Mouse (Mus musculus): ENCODE results near the gene Stx8. TPM values are rescaled to one million over a fixed set of nuclear protein-coding genes. Genes with fewer than 3 reads are reported as not detected.

Stx8 gene
- polyA plus RNA-seq, 1 experiment from 2014 or later, result 47.2 TPM

DNA sequence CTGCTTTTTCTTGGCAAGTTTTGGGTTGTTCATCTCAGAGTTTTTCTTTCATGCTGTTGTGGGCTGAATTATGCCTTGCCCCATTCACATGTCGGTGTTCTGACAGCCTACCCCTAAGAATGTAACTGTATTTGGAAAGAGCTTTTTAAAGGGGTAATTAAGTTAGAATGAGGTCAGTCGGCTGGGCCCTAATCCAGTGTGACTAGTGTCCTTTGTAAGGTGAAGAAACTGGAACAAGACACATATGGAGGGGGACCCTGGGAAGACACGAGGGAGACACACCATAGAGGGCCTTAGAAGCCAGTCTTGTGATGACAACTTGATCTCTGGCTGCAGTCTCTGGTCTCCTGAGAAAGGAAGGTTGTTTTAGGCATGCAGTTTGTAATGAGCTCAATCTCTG lies 63.9 kb downstream of the Stx8 start:
- H3K4me1 ChIP-seq, result peaks cover 24% of the 10 kb centered on the region
- DNase-seq (ENCODE audit: extremely low spot score, low spot score), result no peak
- no peak overlapping the region for H3K27ac ChIP-seq
- 11% methylated on average over 3 of the region's 3 CpGs for WGBS
- no peaks in the 10 kb centered on the region for H3K27me3 ChIP-seq (ENCODE audit: poor library complexity, severe bottlenecking)
- no peaks in the 10 kb centered on the region for H3K9me3 ChIP-seq
- H3K4me3 ChIP-seq, result no peak overlapping the region
- H3K36me3 ChIP-seq (replicated peaks), result no peaks in the 10 kb centered on the region

DNA sequence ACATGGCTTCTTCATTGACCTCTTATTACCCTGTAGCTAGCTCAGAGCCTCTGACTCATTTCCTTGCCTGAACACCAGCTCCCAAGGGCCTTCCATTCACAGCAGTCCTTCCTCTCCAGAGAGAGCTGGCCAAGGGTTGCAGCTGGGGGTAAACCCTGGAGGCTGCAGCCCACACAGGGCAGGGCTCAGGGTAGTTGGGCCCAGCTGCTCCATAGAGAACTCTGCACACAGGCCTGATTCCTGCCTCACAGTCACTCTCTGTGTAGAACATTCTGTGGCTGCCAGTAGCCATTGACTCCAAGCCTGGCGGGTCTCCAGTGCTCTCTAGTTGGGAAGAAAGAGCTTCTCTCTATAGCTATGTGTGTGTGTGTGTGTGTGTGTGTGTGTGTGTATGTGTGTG lies 64.8 kb downstream of the Stx8 start:
- no peaks in the 10 kb centered on the region for H3K9me3 ChIP-seq
- no peaks in the 10 kb centered on the region for H3K27me3 ChIP-seq (ENCODE audit: poor library complexity, severe bottlenecking)
- WGBS, result 94% methylated on average over 1 of the region's 1 CpGs
- no peak overlapping the region for H3K27ac ChIP-seq
- H3K36me3 ChIP-seq (replicated peaks), result no peaks in the 10 kb centered on the region
- no peak for DNase-seq (ENCODE audit: extremely low spot score, low spot score)
- no peak overlapping the region for H3K4me3 ChIP-seq
- H3K4me1 ChIP-seq, result peaks cover 24% of the 10 kb centered on the region

DNA sequence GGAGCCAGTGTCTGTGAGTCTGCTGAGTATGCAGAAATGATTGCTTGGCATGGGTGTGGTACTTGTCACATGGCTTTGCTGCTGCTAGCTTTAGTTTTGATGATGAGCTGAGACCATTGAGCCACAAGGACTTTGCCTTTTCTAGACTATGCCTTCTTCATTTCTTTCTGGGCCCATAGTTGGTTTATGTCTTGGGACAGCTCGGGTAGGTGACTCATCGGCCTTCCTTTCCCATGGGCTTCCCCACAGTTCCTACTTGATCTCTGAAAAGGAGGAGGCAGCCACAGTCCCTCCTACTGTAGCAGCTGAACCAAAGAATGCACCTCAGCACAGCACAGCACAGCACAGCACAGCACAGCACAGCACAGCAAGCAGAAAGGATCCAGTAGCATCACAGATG lies 66.5 kb downstream of the Stx8 start:
- Histone ChIP-seq H3K4me3 (no peak overlapping the region), H3K27me3 (ENCODE audit: poor library complexity, severe bottlenecking) (no peaks in the 10 kb centered on the region), H3K9me3 (no peaks in the 10 kb centered on the region), H3K27ac (no peak overlapping the region), H3K36me3 (replicated peaks) (no peaks in the 10 kb centered on the region), H3K4me1 (peaks cover 34% of the 10 kb centered on the region)
- 93% methylated on average over 2 of the region's 2 CpGs for WGBS
- no peak for DNase-seq (ENCODE audit: extremely low spot score, low spot score)

DNA sequence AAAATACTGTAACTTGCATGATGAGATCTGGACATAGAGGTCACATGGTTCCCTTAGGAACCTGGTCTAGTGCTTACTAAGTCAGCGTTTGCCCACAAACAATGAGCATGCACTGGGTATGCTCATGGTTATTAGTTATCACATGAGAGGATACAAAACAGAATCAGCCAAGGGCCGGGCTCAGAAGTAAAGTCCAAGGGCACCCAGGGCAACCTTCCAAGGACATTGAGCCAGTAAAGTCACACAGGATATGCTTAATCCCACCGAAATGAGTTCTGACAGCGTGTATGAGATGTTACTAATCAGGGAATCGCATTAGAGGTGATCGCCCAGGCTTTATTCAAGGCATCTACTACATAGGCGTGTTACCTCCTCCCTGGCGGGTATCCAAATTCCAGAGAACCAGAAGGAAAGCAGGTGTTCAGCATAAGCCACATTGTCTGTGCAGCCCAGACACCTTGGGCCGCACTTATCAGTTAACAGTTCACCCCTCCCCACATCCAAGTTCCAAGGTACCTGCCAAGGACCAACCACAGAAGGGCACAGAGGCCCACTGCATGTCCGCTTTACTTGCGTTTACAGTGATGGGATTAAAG lies 67.4 kb downstream of the Stx8 start:
- no peak for DNase-seq (ENCODE audit: extremely low spot score, low spot score)
- Histone ChIP-seq H3K4me3 (no peak overlapping the region), H3K36me3 (replicated peaks) (no peaks in the 10 kb centered on the region), H3K4me1 (peaks cover 34% of the 10 kb centered on the region), H3K27ac (no peak overlapping the region), H3K9me3 (no peaks in the 10 kb centered on the region), H3K27me3 (ENCODE audit: poor library complexity, severe bottlenecking) (no peaks in the 10 kb centered on the region)
- 95% methylated on average over 11 of the region's 11 CpGs for WGBS

DNA sequence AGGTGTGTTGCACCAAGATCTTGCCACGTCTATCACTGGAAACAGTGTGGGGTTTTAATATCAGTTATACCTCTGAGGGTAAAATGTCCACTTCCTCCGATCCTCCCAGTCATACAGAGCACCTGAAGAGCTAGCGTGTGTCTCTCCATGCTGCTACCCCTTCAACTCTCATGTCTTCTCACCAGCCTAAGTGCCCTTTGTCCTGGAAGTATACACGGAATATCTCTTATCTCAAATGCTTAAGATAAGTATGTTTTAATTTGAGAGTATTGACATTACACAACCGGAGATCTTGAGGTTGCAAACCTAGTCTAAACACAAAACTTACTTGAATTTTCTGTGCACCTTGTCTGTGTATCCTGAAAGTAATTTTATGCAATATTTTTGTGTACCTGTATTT lies 68.4 kb downstream of the Stx8 start:
- DNase-seq (ENCODE audit: extremely low spot score, low spot score), result no peak
- WGBS, result 92% methylated on average over 5 of the region's 5 CpGs

DNA sequence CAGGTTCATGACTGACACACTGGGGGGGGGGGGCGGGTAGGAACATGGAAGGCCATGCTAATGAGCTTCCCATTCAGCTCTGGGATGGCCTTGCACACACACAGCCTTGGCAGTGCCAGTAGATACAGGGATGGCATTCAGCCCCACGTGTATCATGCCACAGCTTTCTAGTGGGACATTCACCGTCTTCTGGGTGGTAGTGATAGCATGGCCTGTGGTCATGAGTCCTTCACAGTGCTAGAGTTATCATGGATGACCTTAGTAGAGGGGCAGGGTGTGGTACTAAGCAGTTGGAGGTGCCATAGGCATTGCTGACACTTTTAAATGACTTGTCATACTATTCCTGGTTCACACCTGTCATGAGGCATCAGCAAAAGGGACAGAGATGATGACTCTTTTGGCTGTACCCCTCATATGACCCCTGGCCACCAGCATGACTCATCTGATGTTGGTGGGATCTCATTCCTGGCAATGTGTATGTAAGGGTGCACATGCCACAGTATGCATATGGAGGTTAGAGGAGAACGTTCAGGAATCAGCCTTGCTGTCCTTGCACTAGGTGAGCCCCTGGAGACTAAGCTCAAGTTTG lies 69.4 kb downstream of the Stx8 start:
- peaks cover 14% of the 10 kb centered on the region; the same call in 1 of the 2 replicates for H3K4me1 ChIP-seq
- H3K27me3 ChIP-seq (ENCODE audit: poor library complexity, severe bottlenecking), result no peaks in the 10 kb centered on the region
- no peaks in the 10 kb centered on the region for H3K9me3 ChIP-seq
- 75% methylated on average over 4 of the region's 4 CpGs for WGBS
- no peaks in the 10 kb centered on the region for H3K36me3 ChIP-seq (replicated peaks)
- no peak for DNase-seq (ENCODE audit: extremely low spot score, low spot score)
- H3K4me3 ChIP-seq, result no peak overlapping the region
- no peak overlapping the region for H3K27ac ChIP-seq

More for the DNA sequence above, 68.4 kb downstream of the Stx8 start:
- Histone ChIP-seq H3K9me3 (no peaks in the 10 kb centered on the region), H3K4me3 (no peak overlapping the region), H3K36me3 (replicated peaks) (no peaks in the 10 kb centered on the region), H3K27me3 (ENCODE audit: poor library complexity, severe bottlenecking) (no peaks in the 10 kb centered on the region), H3K4me1 (peaks cover 24% of the 10 kb centered on the region), H3K27ac (no peak overlapping the region)

DNA sequence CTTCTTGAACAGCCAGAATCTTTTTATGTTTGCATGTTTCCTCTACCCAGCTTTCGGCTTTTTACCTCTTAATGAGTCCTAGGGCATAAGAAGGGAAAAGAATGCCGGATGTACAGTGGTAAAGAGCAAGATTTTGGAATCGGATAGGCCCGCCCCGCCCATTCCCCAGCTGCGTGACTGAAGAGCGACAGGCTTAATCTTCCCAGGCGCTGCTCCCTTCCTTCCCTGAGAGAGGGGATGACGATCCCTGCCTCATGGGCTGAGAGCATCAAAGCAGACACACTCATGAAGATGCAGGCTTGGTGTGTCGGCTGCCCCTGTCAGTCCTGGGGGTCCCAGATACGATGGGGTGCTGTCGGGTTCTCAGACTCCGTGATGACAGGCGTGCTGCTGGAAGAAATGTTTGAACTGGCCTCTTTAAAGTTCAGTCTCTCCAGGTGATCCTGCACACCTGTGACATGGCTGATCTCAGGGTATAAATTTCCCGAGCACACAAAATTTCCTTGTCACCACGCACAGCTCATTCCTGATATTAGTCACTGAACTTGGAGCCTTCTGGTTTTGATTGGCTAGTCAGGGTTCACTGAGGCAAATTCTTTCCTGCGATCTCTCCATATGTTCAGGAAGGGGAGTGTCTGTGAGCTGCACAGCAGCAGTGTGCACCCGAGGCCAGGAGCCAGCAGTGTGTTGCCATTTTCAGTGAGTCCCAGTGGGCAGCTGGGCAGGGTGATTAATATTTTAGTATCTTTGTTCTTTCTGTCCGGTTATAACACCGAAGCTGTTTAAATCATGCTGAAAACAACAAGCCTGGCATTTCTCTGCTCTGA lies 70.4 kb downstream of the Stx8 start:
- Histone ChIP-seq H3K27ac (no peak overlapping the region), H3K27me3 (ENCODE audit: poor library complexity, severe bottlenecking) (no peaks in the 10 kb centered on the region), H3K4me3 (no peak overlapping the region), H3K9me3 (no peaks in the 10 kb centered on the region), H3K4me1 (peaks cover 10% of the 10 kb centered on the region; the same call in 1 of the 2 replicates), H3K36me3 (replicated peaks) (no peaks in the 10 kb centered on the region)
- WGBS, result 81% methylated on average over 20 of the region's 20 CpGs
- DNase-seq (ENCODE audit: extremely low spot score, low spot score), result no peak

DNA sequence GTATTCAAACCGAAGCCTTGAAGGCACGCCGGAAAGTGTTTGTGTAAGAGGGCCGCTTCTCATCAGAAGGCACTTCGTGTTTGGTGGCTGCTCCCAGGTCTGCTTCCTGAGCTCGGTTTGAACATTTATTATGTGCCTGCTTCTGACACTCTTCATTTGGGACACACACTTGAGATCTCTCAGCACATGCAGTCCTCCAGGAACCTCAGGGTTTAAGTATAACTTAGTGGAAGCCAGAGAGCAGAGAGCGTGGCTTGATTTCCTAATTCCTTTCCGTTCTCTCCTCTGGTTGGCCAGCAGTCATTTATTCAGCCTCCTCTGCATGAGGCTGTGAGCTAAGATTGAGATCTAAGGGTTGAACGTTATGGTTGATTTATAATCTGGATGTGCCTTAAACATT lies 71.1 kb downstream of the Stx8 start:
- peaks cover 10% of the 10 kb centered on the region; the same call in 1 of the 2 replicates for H3K4me1 ChIP-seq
- no peak overlapping the region for H3K27ac ChIP-seq
- no peaks in the 10 kb centered on the region for H3K27me3 ChIP-seq (ENCODE audit: poor library complexity, severe bottlenecking)
- H3K9me3 ChIP-seq, result no peaks in the 10 kb centered on the region
- no peak overlapping the region for H3K4me3 ChIP-seq
- WGBS, result 93% methylated on average over 9 of the region's 9 CpGs
- no peaks in the 10 kb centered on the region for H3K36me3 ChIP-seq (replicated peaks)
- DNase-seq (ENCODE audit: extremely low spot score, low spot score), result no peak

DNA sequence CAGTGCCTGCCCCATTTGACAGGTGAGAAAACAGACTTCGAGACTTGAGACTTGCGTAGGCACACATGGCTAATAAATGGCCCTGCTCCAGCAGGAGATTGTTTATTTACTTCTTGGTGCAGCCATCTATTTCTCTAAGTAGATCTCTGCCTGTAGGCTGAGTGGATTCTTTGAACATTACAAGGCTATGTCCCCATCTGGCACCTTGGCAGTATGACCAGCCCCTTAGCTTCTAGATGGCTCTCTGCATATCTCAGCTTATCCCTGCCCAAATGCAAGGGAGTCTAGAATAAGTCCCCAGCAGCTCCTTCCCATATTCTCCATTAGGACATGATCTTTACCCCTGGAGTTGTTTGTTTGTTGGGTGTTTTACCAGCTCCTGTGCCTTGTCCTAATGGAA lies 72.1 kb downstream of the Stx8 start:
- Histone ChIP-seq H3K4me1 (peaks cover 13% of the 10 kb centered on the region; the same call in 1 of the 2 replicates), H3K4me3 (no peak overlapping the region), H3K27ac (no peak overlapping the region), H3K9me3 (no peaks in the 10 kb centered on the region), H3K36me3 (replicated peaks) (no peaks in the 10 kb centered on the region), H3K27me3 (ENCODE audit: poor library complexity, severe bottlenecking) (no peaks in the 10 kb centered on the region)
- WGBS, result 92% methylated on average over 2 of the region's 2 CpGs
- no peak for DNase-seq (ENCODE audit: extremely low spot score, low spot score)

DNA sequence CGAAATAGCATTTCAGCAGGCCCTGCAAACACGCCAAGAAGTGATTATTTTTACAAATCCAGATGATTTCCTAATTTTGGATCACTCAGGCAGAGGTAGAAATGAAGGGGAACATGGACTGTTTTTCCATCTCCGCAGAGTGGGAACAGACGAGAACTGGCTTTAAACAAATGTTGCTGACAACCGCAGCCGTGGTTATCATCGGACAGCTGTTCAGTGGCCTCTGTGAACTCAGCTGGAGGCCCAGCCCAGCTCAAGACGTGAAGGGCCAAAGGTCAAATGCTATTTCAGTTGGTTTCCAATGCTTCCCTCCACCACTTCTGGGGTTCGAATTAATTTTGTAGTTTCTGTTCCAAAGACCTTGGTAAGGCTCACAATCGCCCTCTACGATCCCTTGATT lies 78.2 kb downstream of the Stx8 start:
- Histone ChIP-seq H3K4me3 (no peak overlapping the region), H3K27me3 (ENCODE audit: poor library complexity, severe bottlenecking) (no peaks in the 10 kb centered on the region), H3K27ac (0 out of 2 replicates have a peak overlapping the region, but pooled peaks have one; percentile 48), H3K4me1 (peaks cover 22% of the 10 kb centered on the region), H3K36me3 (replicated peaks) (no peaks in the 10 kb centered on the region), H3K9me3 (no peaks in the 10 kb centered on the region)
- WGBS, result 38% methylated on average over 11 of the region's 11 CpGs
- DNase-seq (ENCODE audit: extremely low spot score, low spot score), result no peak

DNA sequence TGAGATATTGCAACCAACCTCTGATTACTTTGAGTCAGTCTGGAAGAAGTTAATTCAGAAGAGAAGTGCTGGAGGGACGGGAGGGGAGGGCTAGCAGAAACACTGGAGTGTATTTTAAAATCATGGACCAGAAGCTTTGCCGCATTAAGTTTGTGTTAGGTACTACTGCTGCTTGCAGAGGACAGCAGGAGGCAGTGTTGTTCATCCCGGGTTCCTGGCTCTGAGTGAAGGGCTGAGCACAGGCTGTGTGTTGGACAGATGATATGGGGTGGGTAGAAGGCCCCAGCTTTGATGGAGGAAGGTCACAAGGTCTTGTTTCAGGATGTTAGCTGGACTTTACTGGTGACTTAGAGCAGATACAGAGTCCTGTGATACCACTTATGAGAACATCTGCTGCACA lies 80.9 kb downstream of the Stx8 start:
- DNase-seq (ENCODE audit: extremely low spot score, low spot score), result no peak
- H3K9me3 ChIP-seq, result no peaks in the 10 kb centered on the region
- no peaks in the 10 kb centered on the region for H3K27me3 ChIP-seq (ENCODE audit: poor library complexity, severe bottlenecking)
- H3K36me3 ChIP-seq (replicated peaks), result no peaks in the 10 kb centered on the region
- H3K27ac ChIP-seq, result no peak overlapping the region
- H3K4me1 ChIP-seq, result peaks cover 29% of the 10 kb centered on the region
- WGBS, result 60% methylated on average over 3 of the region's 3 CpGs
- H3K4me3 ChIP-seq, result no peak overlapping the region

DNA sequence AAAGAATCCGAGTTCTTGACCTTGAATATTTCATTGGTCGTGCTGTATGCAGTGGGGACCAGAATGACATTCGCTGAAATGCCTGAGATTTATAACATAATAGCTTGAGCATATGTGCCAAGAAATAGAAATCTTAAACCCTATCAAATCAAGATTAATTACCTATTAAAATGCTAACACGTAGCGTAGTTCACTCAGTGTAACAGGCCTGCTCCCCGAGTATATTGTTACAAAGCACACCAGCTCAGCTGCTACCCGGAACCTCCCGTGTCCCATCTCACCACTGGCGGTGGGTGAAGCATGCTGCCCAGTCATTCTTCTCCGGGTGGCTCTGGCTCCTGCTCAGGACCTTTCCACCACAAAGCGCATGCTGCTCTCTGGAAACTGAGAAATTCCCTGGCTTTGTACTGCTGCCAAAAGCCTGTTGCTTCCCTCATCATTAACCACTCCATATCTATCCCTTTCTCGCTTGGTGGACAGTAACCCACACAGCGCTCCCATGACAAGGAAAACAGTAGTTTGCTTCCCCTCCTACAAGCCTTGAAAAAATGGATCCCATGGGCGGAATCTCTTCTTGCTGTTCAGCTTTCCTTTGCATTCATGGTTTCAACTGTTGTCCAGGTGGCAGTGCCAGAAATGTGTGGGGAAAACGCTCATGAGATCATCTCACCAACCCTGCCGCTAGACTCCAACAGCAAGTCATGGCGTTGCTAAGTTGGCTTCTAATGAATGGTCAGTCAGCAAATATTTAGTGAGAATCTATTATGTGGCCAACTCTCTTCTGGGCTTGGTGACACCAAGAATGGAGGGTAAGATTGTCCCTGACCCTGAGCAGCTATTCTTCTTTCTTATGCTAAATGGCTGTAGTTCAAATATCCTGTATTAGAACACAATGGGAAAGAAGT lies 83.5 kb downstream of the Stx8 start:
- Histone ChIP-seq H3K36me3 (replicated peaks) (no peaks in the 10 kb centered on the region), H3K27me3 (ENCODE audit: poor library complexity, severe bottlenecking) (no peaks in the 10 kb centered on the region), H3K9me3 (no peaks in the 10 kb centered on the region), H3K4me1 (peaks cover 11% of the 10 kb centered on the region), H3K27ac (no peak overlapping the region), H3K4me3 (no peak overlapping the region)
- no peak for DNase-seq (ENCODE audit: extremely low spot score, low spot score)
- 93% methylated on average over 17 of the region's 17 CpGs for WGBS
